Mouse (Mus musculus) spleen, adult 12 weeks (tissue): ENCODE results near the gene Oscar.
A peak's percentile ranks its signal among the peaks of the same experiment; 100 is the strongest.
"Not testable (repeated sequence)": the region's sequence is repeated elsewhere in the genome, so short reads cannot be mapped to it uniquely, and the experiment has no call there.

Source experiments
- DNase-seq: peaks from one replicate; pipeline ENCODE4 v3.0.0; 2022; ENCODE audit warnings: low spot score

Oscar gene

DNA sequence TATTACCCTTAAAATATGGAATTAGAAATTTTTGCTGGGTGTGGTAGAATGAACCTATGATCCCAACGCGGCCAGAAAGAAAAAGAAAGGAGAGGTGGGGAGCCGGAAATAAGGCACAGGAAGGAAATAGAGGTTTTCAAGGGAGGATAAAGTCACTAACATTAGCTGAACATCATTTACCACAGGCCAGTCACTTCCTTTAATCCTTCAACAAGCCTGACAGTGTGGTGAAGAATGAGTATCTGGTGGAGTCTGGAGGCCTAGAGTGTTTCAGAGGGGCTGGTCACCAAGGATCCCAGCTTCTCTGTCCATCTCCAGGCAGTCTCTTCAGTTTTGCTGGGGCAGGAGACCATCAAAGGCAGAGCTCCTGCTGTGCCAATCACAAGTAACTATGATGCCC lies 5.5 kb downstream of the Oscar start:
- DNase-seq, result no peak

DNA sequence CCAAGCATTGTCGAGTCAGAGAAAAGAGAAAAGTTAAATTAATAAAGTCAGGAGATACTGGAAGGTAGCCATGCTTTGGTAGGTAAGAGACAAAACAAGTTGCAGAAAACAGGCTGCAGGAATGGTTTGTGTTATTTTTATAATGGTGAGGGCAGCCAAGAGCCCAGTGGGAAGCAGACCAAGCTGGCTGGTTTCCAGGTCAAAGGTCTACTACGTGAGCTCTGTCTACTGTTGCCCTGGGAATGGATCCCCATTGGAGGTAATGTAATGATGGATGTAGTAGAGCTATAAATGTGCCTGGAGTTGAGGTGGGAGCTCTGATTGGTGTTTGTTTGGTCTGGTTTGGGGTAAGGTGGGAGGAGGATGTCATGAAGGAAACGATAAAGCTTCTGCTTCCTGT lies 6.9 kb downstream of the Oscar start:
- DNase-seq, result no peak

DNA sequence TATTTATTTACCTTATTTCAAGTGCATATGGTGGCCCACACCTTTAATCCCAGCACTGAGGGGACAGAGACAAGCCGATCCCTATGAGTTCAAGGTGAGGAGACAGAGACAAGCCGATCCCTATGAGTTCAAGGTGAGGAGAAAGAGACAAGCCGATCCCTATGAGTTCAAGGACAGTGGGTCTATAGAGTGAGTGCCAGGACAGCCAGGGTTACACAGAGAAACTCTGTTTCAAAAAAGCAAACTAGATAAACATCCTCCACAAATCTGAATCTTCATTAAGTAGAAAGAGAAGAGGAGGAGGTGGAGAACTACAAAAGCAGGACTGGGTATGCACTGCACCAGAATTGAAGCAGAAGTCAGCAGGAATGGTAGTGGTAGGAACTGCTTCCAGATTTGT lies 7.3 kb downstream of the Oscar start:
- DNase-seq, result no peak

DNA sequence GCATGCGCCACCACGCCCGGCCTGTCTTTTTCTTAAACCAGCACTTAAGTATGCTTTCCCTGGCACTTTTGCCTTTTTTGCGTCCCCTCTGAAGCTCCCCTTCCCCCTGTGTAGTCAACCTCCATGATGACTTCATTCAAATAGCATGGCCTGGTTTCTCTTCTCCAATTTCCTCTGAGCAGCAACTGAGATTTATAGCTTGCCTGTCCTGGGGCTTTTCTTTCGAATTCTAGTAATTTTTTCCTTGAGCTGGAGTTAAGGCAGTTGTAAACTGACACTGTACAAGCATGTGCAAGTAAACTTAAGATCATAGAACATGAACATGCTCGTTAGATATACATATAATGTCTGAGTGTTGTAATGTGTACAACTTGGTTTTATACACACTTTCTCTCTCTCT lies 8.6 kb downstream of the Oscar start:
- no peak for DNase-seq

DNA sequence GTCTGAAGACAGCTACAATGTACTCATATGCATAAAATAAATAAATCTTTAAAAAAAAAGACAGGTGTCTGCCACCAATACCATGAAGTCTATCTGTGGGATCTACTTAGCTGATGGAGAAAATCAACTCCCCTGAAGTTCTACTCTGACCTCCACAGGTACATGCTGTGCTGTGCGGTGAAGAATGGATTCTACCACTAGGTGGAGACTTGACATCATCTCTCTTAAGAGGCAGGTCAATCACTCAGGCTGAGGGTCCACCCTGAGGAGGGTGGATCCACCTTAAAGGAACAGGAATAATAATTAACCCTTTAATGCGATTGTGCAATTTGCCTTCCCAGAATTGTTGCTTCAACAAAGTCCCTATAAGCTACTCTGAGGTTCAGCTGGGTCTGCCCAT lies 9.2 kb downstream of the Oscar start:
- no peak for DNase-seq

DNA sequence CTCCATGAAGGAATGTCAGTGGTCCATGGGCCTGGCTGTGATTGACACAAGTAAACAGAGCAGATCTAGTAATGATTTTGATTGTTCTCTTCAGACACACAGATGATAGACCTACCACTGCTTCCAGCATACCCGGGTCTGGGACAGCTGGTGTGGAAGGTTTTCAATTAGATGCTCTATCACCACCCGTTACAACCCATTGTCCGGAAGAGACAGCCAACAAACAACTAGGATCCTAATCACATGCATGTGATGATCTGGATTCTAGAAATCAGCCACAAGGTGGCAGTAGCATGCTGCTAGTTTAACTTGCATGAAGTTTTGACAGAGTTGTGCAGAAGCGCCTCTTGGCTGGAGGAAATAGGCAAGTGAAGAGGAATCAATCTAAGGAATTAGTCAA lies 14.8 kb downstream of the Oscar start:
- DNase-seq, result peak; percentile 23

DNA sequence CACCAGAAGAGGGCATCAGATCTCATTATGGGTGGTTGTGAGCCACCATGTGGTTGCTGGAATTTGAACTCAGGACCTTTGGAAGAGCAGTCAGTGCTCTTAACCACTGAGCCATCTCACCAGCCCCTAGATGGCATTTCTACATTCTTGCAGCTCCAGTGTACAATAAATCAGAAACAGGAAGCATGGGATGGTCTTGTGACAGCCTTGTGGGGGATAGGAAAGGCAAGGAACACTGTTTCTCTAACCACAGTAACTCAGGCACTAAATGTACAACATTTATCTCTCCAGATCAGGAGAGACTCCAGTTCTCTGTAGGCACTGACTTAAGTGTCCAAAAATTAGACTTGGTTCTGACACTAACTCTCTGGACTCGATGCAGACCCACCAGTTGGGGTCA lies 18.2 kb downstream of the Oscar start:
- DNase-seq, result not testable (repeated sequence)

DNA sequence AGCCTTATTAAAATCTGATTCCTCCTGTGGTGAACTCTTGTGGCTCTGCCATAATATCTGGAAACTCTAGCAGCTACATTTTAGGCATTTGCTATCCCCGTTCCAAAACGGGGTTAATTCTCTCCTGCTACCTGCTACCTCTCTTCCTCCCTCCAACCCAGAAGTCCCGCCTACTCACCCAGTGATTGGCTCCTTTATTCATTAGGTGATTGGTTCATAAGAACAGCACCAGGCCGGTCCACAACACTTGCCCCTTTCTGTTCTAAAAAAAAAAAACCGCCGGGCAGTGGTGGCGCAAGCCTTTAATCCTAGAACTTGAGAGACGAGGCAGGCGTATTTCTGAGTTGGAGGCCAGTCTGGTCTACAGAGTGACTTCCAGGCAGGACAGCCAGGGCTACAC lies 20.8 kb downstream of the Oscar start:
- DNase-seq, result peak; percentile 17

DNA sequence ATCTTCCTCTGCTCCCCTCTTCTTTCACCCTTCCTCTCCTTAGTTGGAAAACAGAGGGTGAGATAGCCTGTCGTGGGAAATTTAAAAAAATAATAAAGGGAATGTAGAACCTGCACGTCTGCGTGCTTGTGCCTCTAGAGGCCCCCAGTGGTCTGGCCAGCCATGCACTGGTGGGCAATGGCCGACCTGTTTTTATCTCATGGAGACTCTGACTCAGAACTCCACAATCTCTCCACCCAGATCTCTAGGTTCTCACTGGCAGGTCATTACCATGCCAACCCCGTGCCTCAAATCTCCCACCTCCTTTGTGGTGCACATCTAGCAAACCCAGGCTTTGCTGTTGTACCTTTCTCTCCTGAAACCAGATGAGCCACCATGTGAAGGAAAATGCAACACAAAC lies 21.3 kb downstream of the Oscar start:
- no peak for DNase-seq

DNA sequence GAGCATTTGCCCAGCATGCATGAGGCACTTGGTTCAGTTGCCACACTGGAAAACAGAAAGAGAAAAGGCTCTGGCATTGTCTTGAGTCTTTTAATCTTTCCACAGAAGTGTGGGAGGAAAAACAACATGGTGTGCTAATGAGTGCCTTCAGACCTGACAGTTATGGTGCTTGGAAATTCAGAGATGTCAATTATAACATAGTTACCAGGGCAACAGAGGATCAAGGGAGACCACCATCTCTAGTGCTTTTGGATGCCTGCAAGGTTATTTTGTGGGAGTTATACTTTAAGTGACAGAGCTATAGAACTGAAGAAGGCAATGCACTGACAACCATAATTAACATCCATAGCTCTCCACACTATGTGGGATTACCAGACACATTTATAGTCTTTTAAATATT lies 22.1 kb downstream of the Oscar start:
- no peak for DNase-seq

DNA sequence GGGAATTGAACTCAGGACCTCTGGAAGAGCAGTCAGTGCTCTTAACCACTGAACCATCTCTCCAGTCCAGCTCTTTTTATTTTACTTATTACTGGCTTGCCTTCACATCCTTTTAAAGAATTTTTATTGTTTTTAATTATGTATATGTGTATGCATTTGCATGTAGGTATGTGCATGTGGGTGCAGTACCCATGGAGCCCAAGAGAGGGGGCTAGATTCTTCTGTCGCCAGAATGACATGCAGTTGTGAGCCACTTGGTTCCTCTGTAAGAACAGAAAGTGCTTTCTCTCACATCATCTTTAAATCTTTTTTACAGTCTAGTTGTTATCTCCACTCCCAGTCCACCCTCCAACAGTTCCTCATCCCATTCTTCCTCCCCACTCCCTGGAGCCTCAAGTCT lies 24.4 kb downstream of the Oscar start:
- DNase-seq, result no peak

DNA sequence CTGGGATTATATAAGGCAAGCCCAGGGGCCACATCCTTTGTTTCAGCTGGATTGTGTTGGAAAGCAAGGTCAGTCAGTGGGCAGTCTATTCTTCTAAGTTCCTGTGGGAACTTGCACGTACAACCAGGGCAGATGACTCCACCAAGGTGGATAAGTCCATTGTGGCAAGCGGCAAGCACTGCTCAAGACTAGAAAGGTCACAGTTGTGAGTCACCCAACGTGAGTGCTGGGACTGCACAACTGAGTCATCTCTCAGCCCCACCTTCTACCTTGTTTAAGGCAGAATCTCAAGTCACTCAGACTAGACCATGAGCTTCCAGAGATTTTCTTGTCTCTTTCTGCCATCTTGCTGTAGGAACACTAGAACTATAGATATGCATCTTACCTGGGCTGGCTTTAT lies 25.4 kb downstream of the Oscar start:
- DNase-seq, result no peak

DNA sequence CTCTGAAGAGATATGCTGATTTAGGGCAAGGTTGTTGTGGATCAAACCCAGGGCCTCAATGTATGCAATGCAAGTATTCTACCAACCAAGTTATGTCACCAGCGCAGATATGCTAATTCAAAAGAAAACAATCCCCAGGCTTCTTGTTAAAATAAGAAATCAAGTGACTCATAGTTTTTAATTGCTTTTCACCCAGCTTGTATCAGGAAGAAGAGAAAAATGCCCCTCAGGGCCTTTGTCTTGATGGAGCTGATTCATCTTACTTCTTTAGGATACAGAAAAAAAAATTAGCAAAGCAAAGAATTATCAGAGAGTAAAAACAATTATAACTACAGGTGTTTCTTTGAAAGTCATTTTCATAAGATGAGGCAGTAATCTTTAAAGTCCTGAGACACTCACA lies 28.7 kb downstream of the Oscar start:
- DNase-seq, result no peak

DNA sequence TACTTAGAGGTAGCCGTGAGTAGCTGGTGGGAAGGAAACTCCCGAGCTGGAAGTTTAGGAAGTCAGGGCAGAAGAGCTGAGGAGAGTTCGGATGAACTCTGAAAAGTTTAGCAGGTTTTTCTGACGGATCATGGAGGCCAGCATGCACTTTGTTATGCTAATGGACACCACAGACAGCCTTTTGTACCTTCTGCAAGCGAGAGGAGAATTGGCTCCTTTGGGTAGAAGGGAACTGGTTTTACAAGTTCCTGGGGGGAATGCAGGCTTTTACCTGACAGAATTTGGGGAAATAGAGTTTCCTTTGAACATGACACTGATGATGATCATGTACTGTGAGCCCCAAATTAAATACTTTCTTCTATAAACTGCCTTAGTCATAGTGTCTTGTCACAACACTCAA lies 29.7 kb downstream of the Oscar start:
- DNase-seq, result no peak

DNA sequence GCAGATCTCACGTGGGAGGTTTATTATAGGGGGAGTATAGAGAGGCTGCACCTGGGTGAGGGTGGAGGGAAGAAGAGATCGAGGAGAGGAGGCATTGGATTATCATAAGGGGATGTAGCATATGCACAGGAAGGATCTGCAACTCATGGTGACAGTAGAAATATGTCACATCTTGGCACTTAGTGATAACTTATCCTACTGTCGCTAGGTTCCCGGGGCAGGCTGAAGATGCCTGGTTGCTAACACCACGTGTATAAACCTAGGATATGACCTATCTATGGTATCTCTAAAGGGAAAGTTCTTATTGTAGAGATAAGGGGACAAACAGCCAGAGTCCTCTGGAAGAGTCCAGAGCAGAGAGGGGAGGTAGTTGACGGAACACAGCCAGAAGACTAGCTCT lies 30.2 kb downstream of the Oscar start:
- DNase-seq, result no peak

DNA sequence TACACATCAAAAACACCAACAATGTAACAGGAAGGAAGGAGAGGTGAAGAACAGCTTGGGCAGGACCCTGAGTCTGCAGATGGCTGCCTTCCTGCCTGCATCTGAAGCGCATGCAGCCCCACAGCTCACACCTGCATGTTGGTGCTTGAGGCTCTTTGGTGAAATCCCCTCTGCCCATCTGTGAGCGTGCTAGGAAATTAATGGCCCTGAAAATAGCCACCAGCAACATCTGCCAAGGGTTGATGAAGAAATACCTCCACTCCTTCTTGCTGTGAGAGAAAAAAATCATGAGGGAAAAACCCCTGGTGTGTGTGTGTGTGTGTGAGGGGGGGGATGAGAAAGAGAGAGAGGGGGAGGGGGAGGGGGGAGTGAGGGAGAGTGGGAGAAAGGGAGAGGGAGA lies 35.9 kb downstream of the Oscar start:
- DNase-seq, result no peak

DNA sequence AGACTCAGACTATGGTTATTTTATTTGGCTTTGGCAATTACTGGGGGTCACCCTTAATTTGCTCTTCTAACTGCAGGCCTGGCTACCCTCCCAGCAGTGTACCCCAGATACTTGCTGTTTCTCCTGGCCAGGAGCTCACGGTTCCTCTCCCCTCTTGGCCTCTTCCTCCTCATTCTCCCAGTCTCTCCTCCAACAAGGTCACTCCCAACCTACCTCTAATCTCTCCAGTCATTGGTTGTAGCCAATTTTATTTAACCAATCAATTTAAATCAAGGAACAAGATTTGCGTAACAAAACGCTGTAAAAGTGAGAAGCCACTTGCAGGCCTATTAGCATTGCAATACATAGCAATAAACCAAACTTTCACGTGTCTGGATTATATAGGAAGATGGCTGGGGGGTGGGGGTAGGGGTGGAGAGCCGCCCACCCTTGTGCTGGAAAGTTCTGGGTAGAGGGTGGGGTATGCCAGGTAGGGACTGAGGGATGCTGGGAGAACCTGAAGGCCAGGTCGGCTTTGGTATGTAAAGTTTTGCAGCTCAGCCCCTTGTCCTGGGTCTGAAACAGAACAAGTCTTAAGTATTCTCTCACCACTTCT lies 36.9 kb downstream of the Oscar start:
- no peak for DNase-seq

DNA sequence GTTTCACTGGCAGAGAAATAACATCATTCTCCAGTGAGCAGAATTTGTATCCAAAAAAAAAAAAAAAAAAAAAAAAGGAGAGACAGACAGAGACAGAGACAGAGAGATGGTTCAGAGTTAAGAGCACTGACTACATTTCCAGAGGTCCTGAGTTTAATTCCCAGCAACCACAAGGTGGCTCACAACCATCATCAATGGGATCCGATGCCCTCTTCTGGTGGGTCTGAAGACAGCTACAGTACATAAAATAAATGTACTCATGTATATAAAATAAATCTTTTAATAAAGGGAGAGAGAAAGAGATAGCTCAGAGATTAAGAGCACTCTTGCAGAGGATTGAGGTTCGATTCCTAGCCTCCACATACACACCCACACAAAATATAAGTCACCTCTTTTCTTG lies 37.8 kb downstream of the Oscar start:
- DNase-seq, result no peak

DNA sequence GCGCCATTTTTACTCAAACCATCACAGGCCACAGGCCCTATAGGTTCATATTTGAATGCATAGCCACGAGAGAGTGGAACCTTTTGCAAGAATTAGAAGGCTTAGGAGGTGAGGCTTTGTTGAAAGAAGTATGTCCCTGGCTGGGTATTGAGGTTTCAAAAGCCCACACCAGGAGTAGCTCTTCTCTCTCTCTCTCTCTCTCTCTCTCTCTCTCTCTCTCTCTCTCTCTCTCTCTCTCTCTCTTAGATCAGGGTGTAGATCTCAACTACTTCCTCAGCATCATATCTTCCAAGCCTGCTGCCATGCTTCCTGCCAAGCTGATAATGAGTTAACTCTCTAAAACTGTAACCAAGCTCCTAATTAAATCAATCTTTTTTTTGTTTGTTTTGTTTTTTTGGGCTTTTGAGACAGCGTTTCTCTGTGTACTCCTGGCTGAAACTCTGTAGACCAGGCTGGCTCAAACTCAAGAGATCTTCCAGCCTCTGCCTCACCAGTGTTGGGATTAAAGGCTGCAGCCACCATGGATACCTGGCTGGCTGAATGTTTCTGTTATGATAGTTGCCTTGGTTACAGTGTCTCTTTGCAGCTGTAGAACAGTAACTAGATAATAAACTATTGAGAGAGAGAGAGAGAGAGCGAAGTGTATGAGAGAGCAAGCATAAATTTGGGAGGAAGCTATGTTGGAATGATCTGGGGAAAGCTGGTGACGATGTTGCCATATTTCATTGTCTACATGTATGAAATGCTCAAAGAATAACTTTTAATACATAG lies 39.4 kb downstream of the Oscar start:
- DNase-seq, result no peak

DNA sequence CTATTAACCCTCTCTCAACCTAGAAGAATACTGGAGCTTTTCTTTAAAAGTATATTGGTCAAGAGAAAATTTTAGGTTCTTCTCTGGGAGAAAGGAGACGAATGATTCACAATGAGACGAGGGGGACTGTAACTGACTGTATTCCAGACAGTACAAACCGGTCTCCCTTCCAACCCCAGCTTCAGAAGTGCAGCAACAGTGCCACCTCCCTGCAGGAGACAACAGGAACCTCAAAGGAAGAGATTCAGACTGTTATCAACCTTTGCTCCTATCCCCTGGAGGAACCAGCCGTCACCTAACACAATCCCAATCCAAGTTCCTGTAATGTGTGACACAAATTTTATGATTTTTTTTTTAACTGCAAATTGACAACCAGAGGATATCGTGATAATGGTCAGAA lies 41.7 kb downstream of the Oscar start:
- DNase-seq, result no peak

DNA sequence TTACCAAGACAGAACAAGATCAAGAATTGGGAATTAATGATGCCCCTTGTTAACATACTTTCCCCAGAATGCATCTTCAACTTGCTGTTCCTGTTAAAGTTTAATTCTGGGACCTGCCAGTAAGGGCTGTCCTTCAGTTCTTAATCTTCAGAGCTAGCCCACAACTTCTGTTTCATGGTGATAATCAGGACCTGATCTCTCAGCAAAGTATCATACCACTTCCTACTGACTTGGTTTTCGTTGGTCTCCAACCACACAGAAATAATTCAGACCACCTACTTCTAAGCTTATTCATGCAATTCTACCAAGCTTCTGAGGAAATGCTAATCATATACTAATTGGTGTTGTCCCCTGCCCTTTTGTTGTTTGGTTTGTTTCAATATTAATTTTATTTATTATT lies 44.1 kb downstream of the Oscar start:
- no peak for DNase-seq

DNA sequence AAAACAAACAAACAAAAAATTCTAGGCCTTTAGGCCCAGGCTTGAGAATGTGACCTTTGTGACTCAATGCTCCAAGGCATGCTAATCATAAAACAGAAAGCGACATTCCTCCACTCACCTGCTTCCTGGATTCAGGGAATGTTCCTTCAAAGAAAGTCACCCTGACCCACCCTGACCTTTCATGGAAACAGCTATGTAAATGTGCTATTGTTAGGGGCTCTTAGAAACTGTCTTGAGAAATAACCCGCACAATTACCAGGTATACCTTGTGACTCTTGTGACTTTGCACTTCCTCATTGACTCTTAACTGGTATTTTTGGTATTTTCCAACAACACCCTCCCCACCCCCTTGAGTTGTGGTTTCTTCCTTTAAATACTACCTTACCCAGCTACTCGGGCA lies 45.4 kb downstream of the Oscar start:
- not testable (repeated sequence) for DNase-seq

DNA sequence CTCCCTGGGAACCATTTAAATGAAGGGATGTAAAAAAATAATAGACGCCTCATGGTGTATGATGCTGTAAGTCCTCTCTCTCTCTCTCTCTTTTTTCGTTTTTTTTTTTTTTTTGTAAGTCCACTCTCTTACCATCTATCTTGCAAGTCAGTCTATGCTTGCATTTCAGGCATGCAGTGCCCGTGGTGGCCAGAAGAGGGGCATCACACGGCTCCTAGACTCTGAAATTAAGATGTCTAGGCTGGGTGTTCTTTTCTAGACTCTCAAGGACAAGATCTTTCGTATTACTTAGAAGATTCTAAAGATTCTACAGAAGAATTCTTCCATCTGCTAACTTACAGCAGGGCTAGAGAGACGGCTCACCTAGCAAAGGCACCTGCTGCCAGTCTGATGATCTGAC lies 46.2 kb downstream of the Oscar start:
- no peak for DNase-seq

DNA sequence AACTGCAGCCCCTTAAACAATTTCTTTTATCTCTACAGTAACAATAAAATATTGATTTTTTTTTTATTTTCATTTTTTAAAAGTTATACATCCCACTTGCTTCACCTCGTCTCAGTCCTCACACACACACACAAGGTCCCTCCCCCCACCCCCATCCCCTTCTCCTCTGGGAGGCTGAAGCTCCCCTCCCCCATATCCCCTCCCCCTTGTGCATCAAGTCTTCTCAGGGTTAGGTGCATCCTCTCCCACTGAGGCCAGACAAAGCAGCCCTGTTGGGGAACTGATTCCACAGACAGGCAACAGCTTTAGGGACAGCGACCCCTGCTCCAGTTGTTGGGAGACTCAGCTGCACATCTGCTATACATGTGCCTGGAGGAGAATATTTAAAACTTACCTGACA lies 48.6 kb downstream of the Oscar start:
- no peak for DNase-seq
